Mouse (Mus musculus) heart, embryonic 15.5 days (tissue): ENCODE results near the gene Xpo6. TPM values are rescaled to one million over a fixed set of nuclear protein-coding genes. Genes with fewer than 3 reads are reported as not detected.

Source experiments
- ATAC-seq: fragments of 200-750 bp; cut with Nextera tagmentation; replicated peaks from 2 replicates; pipeline ENCODE4 v1.8.0; 2017; ENCODE audit warnings: low read depth, moderate TSS enrichment; ENCODE audit not compliant: insufficient number of reproducible peaks, insufficient read depth, low FRiP score
- H3K27ac ChIP-seq: fragments of 300-500 bp; sonication (generic); 2 replicates; pipeline ENCODE4 v1.5.1; 2015; ENCODE audit warnings: mild to moderate bottlenecking, inconsistent platforms
- H3K27me3 ChIP-seq: fragments of 300-500 bp; sonication (generic); 2 replicates; pipeline ENCODE4 v1.6.1; 2015; ENCODE audit warnings: inconsistent platforms
- H3K36me3 ChIP-seq: fragments of 300-500 bp; sonication (generic); 2 replicates; pipeline ENCODE4 v1.6.1; 2015; ENCODE audit warnings: mild to moderate bottlenecking, inconsistent platforms
- H3K4me1 ChIP-seq: fragments of 300-500 bp; sonication (generic); replicated peaks from 2 replicates; pipeline ENCODE4 v1.6.1; 2015; ENCODE audit warnings: inconsistent platforms
- H3K4me2 ChIP-seq: fragments of 300-500 bp; sonication (generic); 2 replicates; pipeline ENCODE4 v1.6.1; 2015; ENCODE audit warnings: inconsistent platforms, mild to moderate bottlenecking, moderate library complexity
- H3K4me3 ChIP-seq: fragments of 300-500 bp; sonication (generic); 2 replicates; pipeline ENCODE4 v1.5.1; 2015; ENCODE audit warnings: mild to moderate bottlenecking, inconsistent platforms
- H3K9ac ChIP-seq: fragments of 300-500 bp; sonication (generic); 2 replicates; pipeline ENCODE4 v1.6.1; 2015; ENCODE audit warnings: mild to moderate bottlenecking, inconsistent platforms
- H3K9me3 ChIP-seq: fragments of 300-500 bp; sonication (generic); replicated peaks from 2 replicates; pipeline ENCODE4 v1.6.1; 2016; ENCODE audit warnings: inconsistent platforms
- WGBS: fragments of 180-500 bp; shearing (Covaris S2); methylation state at CpG from one replicate; pipeline ENCODE4 v1.1.7; 2015; ENCODE audit warnings: mixed read lengths; 5-methylcytosine and 5-hydroxymethylcytosine counted together
- polyA plus RNA-seq: library from polyadenylated mRNA; unstranded; fragments of >200 nt; fragmentation: Nextera tagmentation; extraction: Ambion mirVana; gene quantifications from 2 replicates; pipeline ENCODE4 v1.2.1, GENCODE M21; 2015

Xpo6 gene
- polyA plus RNA-seq, 1 experiment from 2014 or later = 21.9 TPM

GRCm38 (mm10) chr7:126076935-126077334 is 123.4 kb downstream of the Xpo6 start:
- no peak for ATAC-seq
- Histone ChIP-seq H3K9ac (no peak overlapping the region), H3K4me2 (no peak overlapping the region), H3K4me1 (peaks cover 9% of the 10 kb centered on the region), H3K36me3 (no peaks in the 10 kb centered on the region), H3K27me3 (peaks cover 30% of the 10 kb centered on the region), H3K9me3 (no peaks in the 10 kb centered on the region), H3K27ac (no peak overlapping the region), H3K4me3 (no peak overlapping the region)
- 82% methylated on average over 1 of the region's 1 CpGs for WGBS

- no peaks in the 10 kb centered on the region; the same call in 1 of the 2 replicates for H3K36me3 ChIP-seq
- no peak overlapping the region for H3K9ac ChIP-seq
- H3K27me3 ChIP-seq = peaks cover 11% of the 10 kb centered on the region
- no peak overlapping the region for H3K27ac ChIP-seq
- ATAC-seq = no peak
- WGBS = 53% methylated on average over 9 of the region's 9 CpGs
- no peak overlapping the region for H3K4me3 ChIP-seq
- H3K4me1 ChIP-seq = 0 out of 2 replicates have a peak, but pooled peaks cover 2% of the 10 kb centered on the region
- no peak overlapping the region for H3K4me2 ChIP-seq
- H3K9me3 ChIP-seq = no peaks in the 10 kb centered on the region
Observed at GRCm38 (mm10) chr7:126075058-126075457, 125.2 kb downstream of the Xpo6 start.

GRCm38 (mm10) chr7:126070321-126070720 is 130.0 kb downstream of the Xpo6 start:
- no peaks in the 10 kb centered on the region; the same call in 1 of the 2 replicates for H3K36me3 ChIP-seq
- no peak overlapping the region for H3K4me2 ChIP-seq

GRCm38 (mm10) chr7:126066777-126067176 is 133.5 kb downstream of the Xpo6 start:
- 45% methylated on average over 14 of the region's 14 CpGs for WGBS
- ATAC-seq = 0 out of 2 replicates have a peak, but pooled peaks have one; percentile 52

More at GRCm38 (mm10) chr7:126070321-126070720, 130.0 kb downstream of the Xpo6 start:
- no peak for ATAC-seq
- Histone ChIP-seq H3K9me3 (no peaks in the 10 kb centered on the region), H3K9ac (no peak overlapping the region), H3K4me3 (no peak overlapping the region), H3K27me3 (no peaks in the 10 kb centered on the region), H3K27ac (no peak overlapping the region), H3K4me1 (peaks cover 13% of the 10 kb centered on the region)
- WGBS = 95% methylated on average over 4 of the region's 4 CpGs

GRCm38 (mm10) chr7:126065243-126065876 is 134.9 kb downstream of the Xpo6 start:
- Histone ChIP-seq H3K36me3 (no peaks in the 10 kb centered on the region; the same call in 1 of the 2 replicates), H3K4me1 (peaks cover 14% of the 10 kb centered on the region), H3K9me3 (no peaks in the 10 kb centered on the region), H3K27ac (no peak overlapping the region), H3K9ac (no peak overlapping the region), H3K4me2 (no peak overlapping the region), H3K4me3 (no peak overlapping the region), H3K27me3 (no peaks in the 10 kb centered on the region; the same call in 1 of the 2 replicates)
- no peak for ATAC-seq
- 50% methylated on average over 5 of the region's 5 CpGs for WGBS

More at GRCm38 (mm10) chr7:126066777-126067176, 133.5 kb downstream of the Xpo6 start:
- Histone ChIP-seq H3K9ac (no peak overlapping the region), H3K9me3 (no peaks in the 10 kb centered on the region), H3K4me1 (peaks cover 14% of the 10 kb centered on the region), H3K4me3 (no peak overlapping the region), H3K36me3 (no peaks in the 10 kb centered on the region; the same call in 1 of the 2 replicates), H3K27me3 (no peaks in the 10 kb centered on the region), H3K4me2 (no peak overlapping the region), H3K27ac (peak overlapping the region; percentile 6; the same call in 1 of the 2 replicates)

GRCm38 (mm10) chr7:126062228-126062627 is 138.1 kb downstream of the Xpo6 start:
- WGBS = 84% methylated on average over 4 of the region's 4 CpGs

GRCm38 (mm10) chr7:126058918-126059317 is 141.4 kb downstream of the Xpo6 start:
- Histone ChIP-seq H3K9ac (no peak overlapping the region), H3K4me1 (peaks cover 21% of the 10 kb centered on the region), H3K9me3 (no peaks in the 10 kb centered on the region), H3K27me3 (peaks cover 10% of the 10 kb centered on the region; the same call in 1 of the 2 replicates), H3K4me2 (no peak overlapping the region), H3K27ac (no peak overlapping the region), H3K36me3 (no peaks in the 10 kb centered on the region), H3K4me3 (no peak overlapping the region)
- WGBS = 55% methylated on average over 7 of the region's 7 CpGs
- ATAC-seq = no peak

More at GRCm38 (mm10) chr7:126062228-126062627, 138.1 kb downstream of the Xpo6 start:
- H3K4me2 ChIP-seq = no peak overlapping the region
- ATAC-seq = no peak
- H3K9me3 ChIP-seq = no peaks in the 10 kb centered on the region
- H3K4me3 ChIP-seq = no peak overlapping the region
- no peaks in the 10 kb centered on the region; the same call in 1 of the 2 replicates for H3K27me3 ChIP-seq
- H3K36me3 ChIP-seq = no peaks in the 10 kb centered on the region
- no peak overlapping the region for H3K27ac ChIP-seq
- H3K9ac ChIP-seq = no peak overlapping the region
- H3K4me1 ChIP-seq = peaks cover 23% of the 10 kb centered on the region

- no peak for ATAC-seq
- H3K9me3 ChIP-seq = no peaks in the 10 kb centered on the region
- H3K4me1 ChIP-seq = peaks cover 27% of the 10 kb centered on the region
- no peak overlapping the region for H3K4me2 ChIP-seq
- H3K4me3 ChIP-seq = no peak overlapping the region
- H3K36me3 ChIP-seq = no peaks in the 10 kb centered on the region
- 46% methylated on average over 10 of the region's 10 CpGs for WGBS
- no peak overlapping the region for H3K9ac ChIP-seq
- H3K27ac ChIP-seq = no peak overlapping the region
- peaks cover 13% of the 10 kb centered on the region; the same call in 1 of the 2 replicates for H3K27me3 ChIP-seq
Observed at GRCm38 (mm10) chr7:126057332-126057914, 142.9 kb downstream of the Xpo6 start.

- no peak for ATAC-seq
- Histone ChIP-seq H3K27me3 (peaks cover 20% of the 10 kb centered on the region; the same call in 1 of the 2 replicates), H3K4me2 (no peak overlapping the region), H3K27ac (no peak overlapping the region), H3K4me1 (peaks cover 28% of the 10 kb centered on the region), H3K9me3 (no peaks in the 10 kb centered on the region), H3K36me3 (no peaks in the 10 kb centered on the region), H3K9ac (no peak overlapping the region), H3K4me3 (no peak overlapping the region)
- 51% methylated on average over 6 of the region's 6 CpGs for WGBS
Observed at GRCm38 (mm10) chr7:126054574-126054973, 145.7 kb downstream of the Xpo6 start.

GRCm38 (mm10) chr7:126053618-126054017 is 146.7 kb downstream of the Xpo6 start:
- Histone ChIP-seq H3K9ac (no peak overlapping the region), H3K9me3 (no peaks in the 10 kb centered on the region), H3K27me3 (peaks cover 20% of the 10 kb centered on the region; the same call in 1 of the 2 replicates), H3K36me3 (no peaks in the 10 kb centered on the region), H3K4me1 (peaks cover 19% of the 10 kb centered on the region), H3K27ac (no peak overlapping the region), H3K4me2 (no peak overlapping the region), H3K4me3 (no peak overlapping the region)
- no peak for ATAC-seq
- WGBS = 71% methylated on average over 7 of the region's 7 CpGs

- peaks cover 18% of the 10 kb centered on the region for H3K4me1 ChIP-seq
- no peak for ATAC-seq
- H3K27ac ChIP-seq = no peak overlapping the region
- H3K4me3 ChIP-seq = no peak overlapping the region
- H3K36me3 ChIP-seq = no peaks in the 10 kb centered on the region
- H3K9me3 ChIP-seq = no peaks in the 10 kb centered on the region
- 55% methylated on average over 6 of the region's 6 CpGs for WGBS
- H3K4me2 ChIP-seq = no peak overlapping the region
- H3K9ac ChIP-seq = no peak overlapping the region
- H3K27me3 ChIP-seq = peaks cover 20% of the 10 kb centered on the region; the same call in 1 of the 2 replicates
Observed at GRCm38 (mm10) chr7:126051910-126052309, 148.4 kb downstream of the Xpo6 start.
